Mouse (Mus musculus) heart, embryonic 15.5 days (tissue): Measurements from ENCODE around the gene Clasp1. TPM values are rescaled to one million over a fixed set of nuclear protein-coding genes. Genes with fewer than 3 reads are reported as not detected.

Source experiments
- ATAC-seq: fragments of 200-750 bp; cut with Nextera tagmentation; replicated peaks from 2 replicates; pipeline ENCODE4 v1.8.0; 2017; ENCODE audit warnings: low read depth, moderate TSS enrichment; ENCODE audit not compliant: insufficient number of reproducible peaks, insufficient read depth, low FRiP score
- H3K27ac ChIP-seq: fragments of 300-500 bp; sonication (generic); 2 replicates; pipeline ENCODE4 v1.5.1; 2015; ENCODE audit warnings: mild to moderate bottlenecking, inconsistent platforms
- H3K27me3 ChIP-seq: fragments of 300-500 bp; sonication (generic); 2 replicates; pipeline ENCODE4 v1.6.1; 2015; ENCODE audit warnings: inconsistent platforms
- H3K36me3 ChIP-seq: fragments of 300-500 bp; sonication (generic); 2 replicates; pipeline ENCODE4 v1.6.1; 2015; ENCODE audit warnings: mild to moderate bottlenecking, inconsistent platforms
- H3K4me1 ChIP-seq: fragments of 300-500 bp; sonication (generic); replicated peaks from 2 replicates; pipeline ENCODE4 v1.6.1; 2015; ENCODE audit warnings: inconsistent platforms
- H3K4me2 ChIP-seq: fragments of 300-500 bp; sonication (generic); 2 replicates; pipeline ENCODE4 v1.6.1; 2015; ENCODE audit warnings: inconsistent platforms, mild to moderate bottlenecking, moderate library complexity
- H3K4me3 ChIP-seq: fragments of 300-500 bp; sonication (generic); 2 replicates; pipeline ENCODE4 v1.5.1; 2015; ENCODE audit warnings: mild to moderate bottlenecking, inconsistent platforms
- H3K9ac ChIP-seq: fragments of 300-500 bp; sonication (generic); 2 replicates; pipeline ENCODE4 v1.6.1; 2015; ENCODE audit warnings: mild to moderate bottlenecking, inconsistent platforms
- H3K9me3 ChIP-seq: fragments of 300-500 bp; sonication (generic); replicated peaks from 2 replicates; pipeline ENCODE4 v1.6.1; 2016; ENCODE audit warnings: inconsistent platforms
- WGBS: fragments of 180-500 bp; shearing (Covaris S2); methylation state at CpG from one replicate; pipeline ENCODE4 v1.1.7; 2015; ENCODE audit warnings: mixed read lengths; 5-methylcytosine and 5-hydroxymethylcytosine counted together
- polyA plus RNA-seq: library from polyadenylated mRNA; unstranded; fragments of >200 nt; fragmentation: Nextera tagmentation; extraction: Ambion mirVana; gene quantifications from 2 replicates; pipeline ENCODE4 v1.2.1, GENCODE M21; 2015

The Clasp1 gene
- polyA plus RNA-seq, 1 experiment from 2014 or later, result 91.1 TPM

DNA sequence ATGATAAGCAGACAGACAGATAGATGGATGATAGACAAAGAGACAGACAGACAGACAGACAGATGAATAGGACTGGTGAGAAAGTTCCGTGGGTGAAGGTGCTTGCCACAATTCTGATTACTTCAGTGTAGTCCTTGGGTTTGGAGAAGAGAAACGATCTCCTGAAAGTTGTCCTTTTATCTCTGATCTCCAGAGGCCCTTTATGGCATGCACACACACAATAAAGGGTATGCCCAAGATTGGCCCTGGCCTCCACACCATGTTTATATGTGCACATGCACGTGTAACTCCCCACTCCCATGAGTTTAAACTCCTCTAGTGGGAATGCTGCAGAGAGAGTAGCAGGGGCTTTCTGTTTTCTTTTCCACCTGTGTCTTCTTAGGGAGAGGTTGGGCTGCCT lies 14.6 kb downstream of the Clasp1 start:
- Histone ChIP-seq H3K4me1 (peaks cover 16% of the 10 kb centered on the region), H3K9ac (no peak overlapping the region), H3K4me3 (no peak overlapping the region), H3K27me3 (no peaks in the 10 kb centered on the region), H3K27ac (no peak overlapping the region), H3K4me2 (no peak overlapping the region), H3K9me3 (no peaks in the 10 kb centered on the region), H3K36me3 (no peaks in the 10 kb centered on the region)
- WGBS, result 73% methylated on average over 3 of the region's 3 CpGs
- no peak for ATAC-seq

DNA sequence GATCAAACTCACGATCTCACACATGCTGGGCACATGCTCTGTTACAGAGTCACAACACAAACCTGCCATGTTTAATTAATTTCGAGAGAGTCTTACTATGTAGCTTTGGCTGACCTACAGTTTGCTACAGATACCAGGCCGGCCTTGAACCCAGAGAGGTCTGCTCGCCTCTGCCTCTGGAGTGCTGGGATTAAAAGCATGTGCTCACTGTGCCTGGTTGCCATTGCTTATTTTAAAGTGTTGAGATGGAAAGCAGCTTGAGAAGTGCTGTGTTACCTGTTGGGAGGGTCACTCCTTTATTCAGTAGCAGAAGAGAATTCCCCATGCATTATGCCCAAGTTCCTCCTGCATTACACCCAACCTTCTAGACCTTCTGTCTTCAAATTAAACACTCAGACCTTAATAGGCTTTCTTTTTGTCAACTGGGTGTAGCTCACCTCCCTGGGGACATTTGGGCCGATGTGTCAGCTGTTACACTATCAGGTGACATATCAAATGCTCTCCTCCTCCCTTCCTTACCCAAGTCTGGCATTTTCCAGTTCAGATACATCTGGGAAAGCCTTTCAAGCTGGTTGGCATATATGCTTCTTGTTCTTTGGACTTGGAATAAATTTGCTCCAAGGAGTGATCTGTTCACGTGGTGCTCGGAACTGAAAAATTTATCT lies 18.9 kb downstream of the Clasp1 start:
- Histone ChIP-seq H3K4me3 (no peak overlapping the region), H3K4me2 (no peak overlapping the region), H3K27ac (no peak overlapping the region), H3K9ac (no peak overlapping the region), H3K36me3 (no peaks in the 10 kb centered on the region), H3K9me3 (no peaks in the 10 kb centered on the region), H3K4me1 (peaks cover 2% of the 10 kb centered on the region), H3K27me3 (no peaks in the 10 kb centered on the region)
- WGBS, result 88% methylated on average over 7 of the region's 7 CpGs
- ATAC-seq, result no peak

GRCm38 (mm10) chr1:118409249-118409648 lies 20.4 kb downstream of the Clasp1 start:
- 92% methylated on average over 4 of the region's 4 CpGs for WGBS
- Histone ChIP-seq H3K9me3 (no peaks in the 10 kb centered on the region), H3K4me2 (no peak overlapping the region), H3K4me3 (no peak overlapping the region), H3K36me3 (no peaks in the 10 kb centered on the region), H3K4me1 (peaks cover 2% of the 10 kb centered on the region), H3K27ac (no peak overlapping the region), H3K9ac (no peak overlapping the region), H3K27me3 (no peaks in the 10 kb centered on the region)
- no peak for ATAC-seq

DNA sequence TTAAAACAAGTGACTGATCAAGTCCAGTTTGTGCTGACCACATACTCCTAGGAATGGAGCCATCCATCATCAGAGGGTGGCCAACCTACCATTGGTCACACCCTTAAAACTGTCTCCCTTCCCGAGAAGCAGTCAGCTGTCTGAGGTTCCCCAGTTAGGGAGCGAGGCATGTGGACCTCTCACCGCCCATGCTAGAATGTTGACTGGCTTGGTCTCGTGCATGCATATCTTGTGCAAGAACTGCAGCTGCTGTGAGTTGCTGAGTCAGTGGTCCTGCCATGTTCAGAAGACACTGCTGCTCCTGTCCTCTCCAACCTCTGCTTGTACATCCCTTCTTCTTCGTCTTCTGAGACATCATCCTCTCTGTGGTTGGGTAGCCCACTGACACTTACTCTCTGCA lies 22.0 kb downstream of the Clasp1 start:
- Histone ChIP-seq H3K9ac (no peak overlapping the region), H3K9me3 (no peaks in the 10 kb centered on the region), H3K36me3 (no peaks in the 10 kb centered on the region), H3K27me3 (no peaks in the 10 kb centered on the region), H3K4me3 (no peak overlapping the region), H3K27ac (no peak overlapping the region), H3K4me2 (no peak overlapping the region), H3K4me1 (no peaks in the 10 kb centered on the region; the same call in 1 of the 2 replicates)
- no peak for ATAC-seq
- WGBS, result 68% methylated on average over 5 of the region's 5 CpGs

- no peak for ATAC-seq
- WGBS, result 85% methylated on average over 2 of the region's 2 CpGs
These were observed 24.3 kb downstream of the Clasp1 start for GRCm38 (mm10) chr1:118413169-118413568.

GRCm38 (mm10) chr1:118417047-118417730 lies 28.3 kb downstream of the Clasp1 start:
- no peaks in the 10 kb centered on the region for H3K27me3 ChIP-seq
- ATAC-seq, result no peak
- H3K27ac ChIP-seq, result no peak overlapping the region
- WGBS, result 83% methylated on average over 9 of the region's 9 CpGs
- H3K4me3 ChIP-seq, result no peak overlapping the region
- H3K9me3 ChIP-seq, result no peaks in the 10 kb centered on the region
- H3K9ac ChIP-seq, result no peak overlapping the region
- H3K4me1 ChIP-seq, result peaks cover 6% of the 10 kb centered on the region; the same call in 1 of the 2 replicates
- H3K36me3 ChIP-seq, result peaks cover 4% of the 10 kb centered on the region; the same call in 1 of the 2 replicates
- no peak overlapping the region for H3K4me2 ChIP-seq

More at GRCm38 (mm10) chr1:118413169-118413568, 24.3 kb downstream of the Clasp1 start:
- H3K4me2 ChIP-seq, result no peak overlapping the region
- H3K4me3 ChIP-seq, result no peak overlapping the region
- no peaks in the 10 kb centered on the region for H3K27me3 ChIP-seq
- H3K9me3 ChIP-seq, result no peaks in the 10 kb centered on the region
- H3K9ac ChIP-seq, result no peak overlapping the region
- H3K4me1 ChIP-seq, result 0 out of 2 replicates have a peak, but pooled peaks cover 6% of the 10 kb centered on the region
- H3K27ac ChIP-seq, result no peak overlapping the region
- H3K36me3 ChIP-seq, result no peaks in the 10 kb centered on the region

DNA sequence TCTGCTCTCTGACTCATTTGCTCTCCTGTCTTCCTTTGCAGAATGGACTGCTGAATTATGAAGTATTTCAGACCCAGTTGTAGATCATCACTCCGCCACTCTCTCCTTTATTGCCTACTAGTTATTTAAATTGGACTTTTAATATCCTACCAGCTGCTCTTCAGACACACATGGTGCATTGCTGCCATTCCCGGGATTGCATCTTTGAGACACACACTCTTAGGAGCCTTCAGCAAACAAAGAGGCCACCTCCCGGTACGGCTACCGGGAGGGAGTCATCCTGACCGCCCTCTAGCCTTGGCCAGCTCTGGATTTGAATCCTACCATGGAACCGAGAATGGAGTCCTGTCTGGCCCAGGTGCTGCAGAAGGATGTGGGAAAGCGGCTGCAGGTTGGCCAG lies 30.5 kb downstream of the Clasp1 start:
- H3K9ac ChIP-seq, result no peak overlapping the region
- H3K4me3 ChIP-seq, result no peak overlapping the region
- H3K27ac ChIP-seq, result no peak overlapping the region
- WGBS, result 86% methylated on average over 8 of the region's 8 CpGs
- no peaks in the 10 kb centered on the region for H3K9me3 ChIP-seq
- peaks cover 6% of the 10 kb centered on the region; the same call in 1 of the 2 replicates for H3K4me1 ChIP-seq
- H3K36me3 ChIP-seq, result peaks cover 4% of the 10 kb centered on the region; the same call in 1 of the 2 replicates
- H3K27me3 ChIP-seq, result no peaks in the 10 kb centered on the region
- no peak overlapping the region for H3K4me2 ChIP-seq
- ATAC-seq, result no peak

DNA sequence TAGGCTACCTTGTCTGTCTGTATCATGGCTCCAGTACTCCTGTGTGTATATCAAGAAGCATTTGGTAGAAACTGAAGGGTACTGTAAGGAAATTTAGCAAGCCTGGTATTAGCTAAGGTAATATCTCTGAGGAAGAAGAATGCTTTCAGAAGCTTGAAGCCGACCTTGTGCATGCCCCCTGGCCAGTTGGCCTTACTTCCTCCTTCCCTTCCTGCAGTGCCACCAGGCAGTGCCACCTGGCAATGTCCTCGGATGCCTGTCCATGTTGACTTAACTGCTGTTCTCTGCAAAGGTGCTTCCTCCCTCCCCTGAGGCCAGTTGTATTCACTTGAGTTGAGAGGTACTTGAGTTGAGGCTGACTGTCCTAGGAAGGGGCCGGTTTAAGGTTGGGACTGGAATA lies 32.3 kb downstream of the Clasp1 start:
- Histone ChIP-seq H3K4me1 (peaks cover 10% of the 10 kb centered on the region; the same call in 1 of the 2 replicates), H3K36me3 (peaks cover 7% of the 10 kb centered on the region), H3K4me2 (no peak overlapping the region), H3K9ac (no peak overlapping the region), H3K4me3 (no peak overlapping the region), H3K27me3 (no peaks in the 10 kb centered on the region), H3K9me3 (no peaks in the 10 kb centered on the region), H3K27ac (no peak overlapping the region)
- ATAC-seq, result no peak
- 65% methylated on average over 3 of the region's 3 CpGs for WGBS

DNA sequence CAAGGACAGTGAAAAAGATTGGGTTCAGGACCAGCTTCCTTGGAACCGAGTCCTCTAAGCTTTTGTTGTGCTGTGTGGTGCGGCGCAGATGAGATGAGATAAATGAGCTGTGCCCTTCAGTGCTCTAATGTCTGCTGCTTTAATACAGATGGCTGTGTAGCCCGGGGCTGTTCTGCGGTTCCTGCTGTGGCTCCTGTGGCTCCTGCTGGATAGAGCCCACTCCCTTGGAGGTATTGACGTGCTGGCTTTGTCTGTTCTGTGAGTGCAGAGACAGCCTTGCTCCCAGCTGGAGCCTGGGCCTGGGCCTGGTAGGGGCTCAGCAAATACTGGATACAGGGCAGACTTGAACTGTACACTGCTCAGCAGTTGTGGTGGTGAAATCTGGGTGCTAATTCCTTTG lies 34.0 kb downstream of the Clasp1 start:
- Histone ChIP-seq H3K9ac (no peak overlapping the region), H3K9me3 (no peaks in the 10 kb centered on the region), H3K4me3 (no peak overlapping the region), H3K27me3 (no peaks in the 10 kb centered on the region), H3K4me2 (no peak overlapping the region), H3K36me3 (peaks cover 7% of the 10 kb centered on the region), H3K4me1 (peaks cover 4% of the 10 kb centered on the region; the same call in 1 of the 2 replicates), H3K27ac (no peak overlapping the region)
- no peak for ATAC-seq
- WGBS, result 76% methylated on average over 6 of the region's 6 CpGs

- no peak overlapping the region for H3K9ac ChIP-seq
- no peaks in the 10 kb centered on the region for H3K9me3 ChIP-seq
- peaks cover 9% of the 10 kb centered on the region; the same call in 1 of the 2 replicates for H3K4me1 ChIP-seq
- no peak overlapping the region for H3K4me2 ChIP-seq
- H3K4me3 ChIP-seq, result no peak overlapping the region
- ATAC-seq, result no peak
- H3K36me3 ChIP-seq, result peaks cover 3% of the 10 kb centered on the region; the same call in 1 of the 2 replicates
- no peak overlapping the region for H3K27ac ChIP-seq
- H3K27me3 ChIP-seq, result no peaks in the 10 kb centered on the region
- 92% methylated on average over 2 of the region's 2 CpGs for whole genome bisulfite sequencing
These were observed 37.1 kb downstream of the Clasp1 start for GRCm38 (mm10) chr1:118425982-118426381.

DNA sequence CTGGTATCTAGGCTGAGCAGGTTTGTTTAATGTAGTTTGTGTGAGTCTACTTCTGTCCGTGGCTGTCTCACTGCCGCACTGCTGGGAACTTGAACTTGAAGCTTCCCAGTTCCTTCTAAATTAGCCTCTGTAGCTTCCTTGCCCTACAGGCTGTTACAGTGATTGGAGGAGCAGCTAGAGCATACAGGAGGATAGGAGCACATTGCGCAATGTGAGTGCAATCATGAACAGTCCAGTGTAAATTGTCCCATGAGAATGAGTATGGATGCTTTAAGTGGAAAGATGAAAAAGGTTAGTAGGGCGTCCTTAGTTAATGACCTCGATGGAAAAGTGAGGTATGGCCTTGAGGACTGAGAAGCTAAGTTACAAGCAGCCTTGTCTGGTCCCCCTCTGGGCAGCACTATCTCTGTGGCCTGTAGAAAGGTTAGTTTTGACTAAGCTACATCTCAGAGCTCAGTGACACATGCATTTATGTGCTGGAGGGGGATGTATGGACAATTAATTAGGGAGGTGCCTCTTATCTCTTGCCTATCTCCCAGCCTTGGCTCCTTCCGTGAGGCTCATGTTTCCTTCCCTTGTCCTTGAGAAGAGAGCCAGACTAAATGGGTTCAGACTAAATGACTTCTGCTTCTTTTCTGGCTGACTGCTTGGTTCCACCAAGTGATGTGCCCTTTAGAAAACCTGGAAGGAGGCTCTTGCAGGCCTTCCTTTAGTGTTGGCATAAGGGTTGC lies 39.7 kb downstream of the Clasp1 start:
- Histone ChIP-seq H3K9ac (no peak overlapping the region), H3K4me3 (no peak overlapping the region), H3K27me3 (no peaks in the 10 kb centered on the region), H3K27ac (no peak overlapping the region), H3K4me2 (no peak overlapping the region), H3K36me3 (peaks cover 3% of the 10 kb centered on the region; the same call in 1 of the 2 replicates), H3K4me1 (peaks cover 9% of the 10 kb centered on the region; the same call in 1 of the 2 replicates), H3K9me3 (no peaks in the 10 kb centered on the region)
- ATAC-seq, result no peak
- WGBS, result 66% methylated on average over 6 of the region's 6 CpGs
